Mouse (Mus musculus) kidney, postnatal 14 days (tissue): Measurements from ENCODE around the gene Grid1.

Experiments
- DNase-seq: peaks from one replicate; pipeline ENCODE4 v3.0.0; 2022; ENCODE audit warnings: mixed read lengths

Gene Grid1

GRCm38 (mm10) chr14:35120905-35121304 lies 301.0 kb downstream of the Grid1 start:
- peak; percentile 17 for DNase-seq

DNA sequence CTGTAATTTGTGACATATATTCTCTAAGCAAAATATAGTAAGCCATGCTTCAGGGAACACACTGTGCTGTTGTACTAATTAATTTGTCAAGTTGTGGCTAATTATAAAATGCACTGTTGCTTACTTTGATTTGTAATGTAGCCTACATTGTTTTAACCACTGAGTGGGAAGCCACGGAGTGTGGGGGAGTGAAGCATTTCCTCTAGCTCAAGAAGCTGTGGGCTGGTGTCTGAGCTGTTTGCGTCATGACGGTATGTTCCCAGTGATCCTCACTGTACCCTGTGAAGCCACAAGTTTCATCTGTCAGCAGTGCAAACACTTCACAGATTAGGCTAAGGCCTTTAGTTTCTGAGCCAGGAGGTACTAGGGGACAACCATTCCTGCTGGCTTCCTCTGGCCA lies 302.2 kb downstream of the Grid1 start:
- no peak for DNase-seq

- no peak for DNase-seq
These were observed 303.5 kb downstream of the Grid1 start for GRCm38 (mm10) chr14:35123260-35123875.

GRCm38 (mm10) chr14:35127616-35128015 lies 307.7 kb downstream of the Grid1 start:
- DNase-seq: no peak

GRCm38 (mm10) chr14:35135056-35135455 lies 315.1 kb downstream of the Grid1 start:
- no peak for DNase-seq

GRCm38 (mm10) chr14:35138069-35138468 lies 318.2 kb downstream of the Grid1 start:
- DNase-seq: no peak

DNA sequence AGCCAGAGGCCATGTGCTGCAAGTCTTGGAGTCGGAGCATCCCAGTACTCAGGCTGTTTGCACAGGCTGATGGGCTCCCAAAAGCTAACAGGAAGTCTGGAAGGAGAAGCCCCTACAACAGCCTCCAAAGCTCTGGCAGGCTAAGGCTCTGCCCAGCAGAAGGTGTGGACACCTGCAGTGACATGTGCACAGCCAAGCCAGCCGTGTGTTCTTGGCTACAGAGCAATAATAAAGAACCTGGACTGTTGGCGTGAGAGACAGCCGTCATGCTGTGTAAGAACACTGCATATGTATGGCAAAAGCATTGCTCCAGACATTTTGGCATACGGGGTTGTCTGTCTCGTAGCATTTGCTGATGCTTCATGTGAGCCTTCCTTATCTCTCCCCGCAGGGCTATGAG lies 319.9 kb downstream of the Grid1 start:
- no peak for DNase-seq

- DNase-seq: no peak
These were observed 332.5 kb downstream of the Grid1 start for GRCm38 (mm10) chr14:35152450-35152849.

DNA sequence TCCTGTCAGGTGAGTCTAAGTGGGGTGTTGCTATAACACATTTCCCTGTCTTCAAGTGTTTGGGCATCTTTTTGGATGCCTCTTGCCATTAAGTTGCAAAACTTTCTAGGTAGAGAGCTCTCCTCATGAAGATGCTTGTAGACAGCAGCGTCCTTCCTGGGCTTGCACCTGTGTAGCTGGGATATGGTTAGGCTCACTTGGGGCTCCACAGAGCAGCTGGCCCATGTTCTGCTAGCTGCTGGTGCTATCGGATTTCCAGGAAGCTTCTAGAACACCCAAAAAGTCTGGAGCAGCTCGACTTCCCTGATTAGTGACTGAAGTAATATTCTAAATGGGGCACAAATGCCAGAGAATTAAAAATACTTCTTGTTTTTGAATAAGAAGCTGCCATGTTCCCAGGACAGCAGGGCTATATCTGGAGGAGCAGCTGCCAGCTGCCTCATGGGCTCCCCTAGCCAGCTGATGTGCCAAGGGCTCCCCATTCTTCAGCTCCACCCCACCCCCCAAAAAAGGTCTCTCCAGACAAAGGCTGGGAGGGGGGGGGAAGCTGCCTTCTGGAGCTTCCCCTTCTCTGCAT lies 333.9 kb downstream of the Grid1 start:
- DNase-seq: no peak

- peak; percentile 18 for DNase-seq
These were observed 334.5 kb downstream of the Grid1 start for GRCm38 (mm10) chr14:35154364-35154763.

- peak; percentile 20 for DNase-seq
These were observed 337.3 kb downstream of the Grid1 start for GRCm38 (mm10) chr14:35157069-35157655.

GRCm38 (mm10) chr14:35159296-35159695 lies 339.4 kb downstream of the Grid1 start:
- no peak for DNase-seq

- DNase-seq: peak; percentile 73
These were observed 347.5 kb downstream of the Grid1 start for GRCm38 (mm10) chr14:35167451-35167850.

DNA sequence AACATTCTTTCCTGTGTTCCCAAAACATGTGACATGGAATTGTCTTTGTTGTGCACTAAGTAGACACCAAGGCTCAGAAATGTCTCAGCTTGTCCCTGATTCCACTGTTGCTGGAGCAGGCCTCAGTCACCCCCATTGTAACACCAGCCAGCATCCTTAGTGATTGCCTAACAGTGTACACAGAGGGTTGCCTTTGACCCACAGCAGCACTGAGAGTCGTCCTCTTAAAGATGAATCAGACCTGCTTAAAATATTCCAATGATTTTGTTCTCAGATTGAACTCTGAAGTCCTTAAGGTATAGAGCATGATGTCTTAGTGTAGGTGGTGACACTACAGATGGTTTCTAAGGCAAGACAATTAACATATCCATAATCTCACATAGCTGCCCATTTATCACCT lies 354.0 kb downstream of the Grid1 start:
- DNase-seq: no peak

GRCm38 (mm10) chr14:35176021-35176420 lies 356.1 kb downstream of the Grid1 start:
- no peak for DNase-seq

DNA sequence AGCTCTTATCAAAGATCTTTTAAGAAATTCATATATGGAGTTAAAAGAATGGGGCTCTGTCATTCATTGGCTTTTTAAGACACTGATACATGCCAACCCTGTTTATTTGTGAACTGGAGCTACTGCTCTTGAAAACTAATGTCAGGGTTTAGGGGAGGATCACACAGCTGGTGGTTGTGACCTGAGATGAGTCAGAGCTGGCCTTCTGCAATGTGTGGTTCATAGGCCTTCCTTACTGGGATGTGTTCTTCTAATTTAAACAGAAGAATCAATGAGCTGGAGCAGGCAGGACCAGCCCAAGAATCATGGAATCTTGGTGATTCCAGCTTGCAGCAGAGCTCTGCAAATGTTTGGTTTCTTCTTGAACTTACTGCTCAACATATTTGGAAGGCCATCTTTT lies 359.2 kb downstream of the Grid1 start:
- no peak for DNase-seq

DNA sequence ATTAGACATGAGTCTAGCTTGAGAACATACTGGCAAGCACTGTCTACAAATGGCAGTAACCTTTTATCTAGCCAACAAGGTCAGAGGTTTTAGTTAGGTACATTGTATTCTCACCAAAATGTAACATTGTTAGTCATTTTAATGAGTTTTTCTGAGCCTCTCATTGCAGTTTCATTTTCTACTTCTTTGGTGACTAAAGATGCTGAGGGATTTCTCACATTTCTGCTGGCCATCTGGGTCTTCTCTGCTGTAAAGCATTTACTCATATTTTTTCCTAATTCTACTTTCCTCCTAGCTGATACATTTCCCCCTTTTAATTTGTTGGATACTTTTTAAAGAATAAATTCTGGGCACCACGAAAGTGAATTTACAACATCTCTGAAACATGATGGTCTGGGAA lies 365.5 kb downstream of the Grid1 start:
- DNase-seq: no peak

DNA sequence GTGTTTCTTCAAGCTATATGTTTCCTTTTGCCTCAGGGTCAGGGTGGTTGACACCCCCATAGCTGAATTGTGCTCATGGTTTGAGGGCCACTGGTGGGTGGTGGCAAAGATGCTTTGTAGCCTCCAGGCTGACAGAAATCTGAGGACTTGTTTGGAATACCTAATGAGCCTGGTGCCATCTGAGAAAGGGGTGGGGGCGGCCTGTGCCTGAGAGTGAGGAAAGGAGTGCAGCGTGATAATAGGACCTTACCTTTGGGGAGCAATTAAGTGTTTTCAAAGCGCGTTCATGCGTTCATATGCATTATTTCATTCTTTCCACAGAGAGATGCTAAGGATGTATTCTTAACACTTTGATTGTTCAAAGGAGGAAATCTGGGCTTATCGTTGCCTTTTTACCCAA lies 372.3 kb downstream of the Grid1 start:
- no peak for DNase-seq

- no peak for DNase-seq
These were observed 377.5 kb downstream of the Grid1 start for GRCm38 (mm10) chr14:35197371-35197770.

GRCm38 (mm10) chr14:35198447-35198846 lies 378.5 kb downstream of the Grid1 start:
- no peak for DNase-seq

DNA sequence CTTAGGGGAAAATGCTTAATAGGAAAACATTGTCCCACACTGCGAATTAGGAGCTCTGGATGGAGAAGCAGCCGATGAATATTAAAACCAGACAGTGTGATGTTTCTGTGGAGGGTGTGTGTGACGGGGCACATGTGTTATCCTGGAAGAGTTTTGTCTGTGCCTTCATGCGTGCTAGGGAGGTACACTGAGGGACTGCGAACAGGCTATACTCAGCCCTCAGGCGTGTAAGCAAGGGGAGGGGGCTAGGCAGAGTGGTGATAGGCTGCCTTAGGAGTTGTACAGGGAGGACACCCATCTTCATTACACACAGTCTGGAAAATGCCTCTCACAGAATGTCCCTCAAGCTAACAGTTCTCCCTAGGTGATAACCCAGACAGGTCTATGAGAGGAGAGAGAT lies 379.0 kb downstream of the Grid1 start:
- DNase-seq: no peak

DNA sequence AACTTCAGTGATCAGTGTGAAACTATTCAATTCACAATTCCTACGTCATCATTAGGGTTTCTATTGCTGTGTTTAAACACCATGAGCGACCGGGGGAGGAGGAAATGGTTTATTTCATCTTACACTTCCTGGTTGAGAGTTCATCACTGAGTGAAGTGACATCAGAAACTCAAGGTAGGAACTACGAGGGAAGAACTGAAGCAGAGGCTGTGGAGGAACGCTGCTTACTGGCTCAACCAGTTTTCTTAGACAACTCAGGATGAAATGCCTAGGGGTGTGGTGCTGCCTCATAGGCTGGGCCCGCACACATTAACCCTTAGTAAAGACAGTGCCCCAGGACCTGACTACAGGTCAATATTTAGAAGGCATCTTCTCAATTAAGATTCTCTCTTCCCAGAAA lies 389.5 kb downstream of the Grid1 start:
- DNase-seq: no peak

DNA sequence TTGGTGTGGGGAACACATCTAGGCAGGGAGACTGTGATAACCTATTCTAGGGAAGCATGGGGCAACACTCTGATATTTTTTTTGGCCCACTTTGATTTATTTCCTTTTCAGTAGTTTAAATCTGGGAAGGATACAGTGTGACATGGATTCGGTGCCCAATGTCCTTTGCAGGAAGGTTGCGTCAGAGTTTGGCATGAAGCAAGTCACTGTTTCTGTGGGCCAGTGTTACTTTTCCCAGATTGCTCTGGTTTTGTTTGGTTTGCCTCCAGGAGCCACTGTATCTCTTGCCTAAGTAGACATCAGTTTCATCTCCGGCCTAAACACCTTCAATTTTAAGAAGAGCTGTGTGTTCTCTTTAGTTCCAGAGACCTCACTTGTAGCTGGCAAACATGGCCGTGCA lies 399.1 kb downstream of the Grid1 start:
- no peak for DNase-seq

DNA sequence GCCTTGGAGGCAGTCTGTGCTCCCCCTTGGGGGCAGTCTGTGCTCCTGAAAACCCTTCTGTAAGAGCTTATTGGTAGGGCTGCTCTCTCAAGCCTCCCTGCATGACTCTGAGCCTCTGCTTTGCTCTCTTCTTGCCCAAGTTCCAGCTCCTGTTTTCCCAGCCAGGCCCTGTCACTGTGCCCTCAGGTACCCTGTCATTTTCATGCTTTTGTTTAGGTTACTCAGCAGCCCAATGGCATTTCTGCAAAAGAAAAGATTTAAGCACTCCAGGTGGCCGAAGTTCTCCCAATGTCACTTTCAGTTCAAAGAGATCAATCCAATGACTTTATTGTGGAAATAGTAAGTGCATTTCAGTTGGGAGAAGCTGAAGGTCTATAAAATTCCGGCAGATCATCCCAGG lies 402.3 kb downstream of the Grid1 start:
- no peak for DNase-seq

DNA sequence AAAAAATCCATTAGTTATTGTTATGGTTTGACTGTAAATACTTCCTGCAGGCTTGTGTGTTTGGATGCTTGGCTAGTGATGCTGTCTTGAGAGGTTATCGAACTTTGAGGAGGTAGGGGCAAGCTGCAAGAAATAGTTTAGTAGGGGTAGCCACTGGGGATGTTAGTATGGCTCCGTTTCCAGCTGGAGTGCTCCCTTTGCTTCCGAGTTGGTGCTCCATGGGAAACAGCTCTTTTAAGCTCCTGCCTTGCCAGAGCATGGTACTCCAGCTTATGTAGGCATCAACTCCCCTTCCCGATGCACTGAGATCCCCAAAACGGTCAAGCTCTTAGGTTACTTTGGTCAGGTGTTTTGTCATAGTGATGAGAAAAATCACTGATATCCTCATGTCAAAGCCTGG lies 407.7 kb downstream of the Grid1 start:
- DNase-seq: no peak
